Mouse (Mus musculus) megakaryocyte progenitor cell, adult 5-6 weeks (primary cell): ENCODE measurements at regions not wholly inside any gene's neighbourhood (a gene's known extent, or its start where the extent isn't known, plus 50 kb on each side); places are given as distances from the start of the nearest gene placed in this dataset.

ENCODE experiments used
- ATAC-seq: replicated peaks from 2 replicates; pipeline ENCODE4 v1.8.0; 2016; ENCODE audit warnings: mild to moderate bottlenecking, moderate TSS enrichment, inconsistent platforms; ENCODE audit not compliant: poor library complexity

DNA sequence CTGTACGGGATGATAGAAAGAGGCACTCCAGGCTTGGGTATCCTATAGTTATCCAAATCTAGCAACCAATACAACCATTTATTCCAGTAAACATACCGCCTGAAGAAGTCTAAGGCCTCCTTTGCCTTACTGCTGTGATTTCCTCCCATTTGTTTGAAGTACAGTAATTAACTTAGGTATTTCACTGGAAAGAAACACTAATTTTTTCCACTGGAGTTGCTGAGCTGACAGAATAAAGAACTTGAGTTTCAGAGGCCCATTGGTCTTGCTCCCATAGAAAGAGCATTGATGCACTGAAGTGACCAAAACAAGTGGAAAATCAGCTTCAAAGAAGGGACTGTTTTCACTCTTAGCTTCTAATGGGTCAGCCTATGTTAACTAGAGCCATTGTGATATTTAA, 1100.8 kb upstream of the Gm7489 start:
- ATAC-seq: no peak

DNA sequence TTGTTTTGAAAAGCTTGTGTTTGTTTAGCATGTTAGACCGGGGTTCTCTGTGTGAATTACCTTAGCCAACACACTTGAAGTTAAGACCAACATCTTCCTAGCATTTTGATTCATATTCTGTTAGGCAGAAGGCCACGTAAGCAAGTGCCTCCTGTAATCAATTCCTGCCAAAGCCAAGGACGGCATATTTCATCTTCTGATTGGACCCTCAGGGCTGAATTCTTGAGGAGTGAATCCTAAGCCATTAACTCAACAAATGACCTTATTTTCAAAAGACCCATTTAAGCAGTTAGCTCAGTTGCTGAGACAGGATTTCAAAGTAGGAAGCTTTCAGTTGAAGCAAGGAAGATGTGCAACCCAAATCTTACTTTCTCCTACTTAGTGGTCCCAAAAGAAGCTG, 1099.5 kb upstream of the Gm7489 start:
- no peak for ATAC-seq

DNA sequence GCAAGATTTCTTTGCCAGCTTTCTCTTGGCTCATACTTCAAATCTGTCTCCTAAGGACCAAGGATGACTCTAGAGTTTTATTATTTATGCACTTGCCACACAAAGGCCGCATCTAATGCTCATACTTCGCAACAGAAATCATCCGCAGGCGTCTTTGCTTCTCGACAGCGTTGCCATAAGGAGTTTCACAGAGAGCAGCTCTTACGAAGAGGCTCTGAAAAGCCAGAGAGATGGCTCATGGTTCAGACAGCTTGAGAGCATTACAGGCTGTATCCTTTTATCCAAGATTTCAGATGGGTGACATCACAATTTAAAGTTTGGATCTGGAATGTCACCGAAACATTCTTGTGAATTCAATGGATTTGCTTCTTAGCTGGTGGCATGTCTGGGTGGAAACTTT, 1098.7 kb upstream of the Gm7489 start:
- ATAC-seq: no peak

DNA sequence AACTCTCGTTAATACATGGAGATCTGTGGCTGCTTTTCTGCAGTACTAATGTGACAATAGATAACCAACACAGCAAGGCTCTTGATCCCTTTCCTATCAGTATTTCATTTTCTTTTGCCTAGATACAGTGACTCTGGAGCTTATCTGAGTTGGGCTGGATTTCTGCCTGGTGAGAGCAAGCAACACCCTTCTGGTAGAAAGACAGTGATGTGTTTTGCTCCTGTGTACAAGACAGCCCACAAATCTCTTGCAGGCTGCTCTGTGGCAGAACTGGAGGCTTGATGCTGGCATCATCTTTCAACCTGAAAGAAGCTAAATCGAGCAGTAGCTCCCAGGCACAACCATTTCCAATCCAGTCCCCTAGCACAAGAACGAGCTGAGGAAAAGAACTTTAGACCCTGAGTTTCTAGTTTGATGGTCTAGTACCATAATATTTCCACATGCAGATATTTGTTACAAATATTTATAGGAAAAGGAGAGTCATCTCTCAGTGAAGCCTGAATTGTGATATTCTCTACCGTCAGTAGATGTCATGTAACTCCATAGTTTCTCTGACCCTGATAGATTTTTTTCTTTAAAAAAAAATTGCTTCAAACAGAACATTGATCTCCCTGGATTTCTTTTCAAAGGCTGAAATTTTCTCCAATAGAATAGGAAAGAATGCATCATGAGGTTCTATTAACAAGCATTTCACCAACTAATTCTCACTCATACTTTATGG, 1079.1 kb upstream of the Gm7489 start:
- ATAC-seq: no peak

DNA sequence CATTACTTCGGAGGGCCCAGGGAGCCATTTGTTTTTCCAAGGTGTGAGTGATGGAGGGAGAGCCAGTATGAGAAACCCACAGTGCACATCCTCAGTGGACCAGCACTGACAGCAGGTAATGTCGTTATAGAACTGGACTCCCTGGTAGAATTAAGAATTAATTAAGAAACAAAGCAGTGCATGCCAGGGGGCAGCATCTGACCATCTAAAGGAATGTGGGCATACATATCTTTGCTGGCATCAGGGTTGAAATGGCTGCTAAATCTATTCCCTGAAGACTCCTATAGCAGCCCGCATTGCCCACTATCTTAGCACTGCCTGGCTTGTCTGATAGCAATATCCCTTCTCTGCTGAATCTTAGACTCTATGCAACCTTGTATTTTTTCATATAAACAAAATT, 1076.1 kb upstream of the Gm7489 start:
- no peak for ATAC-seq

DNA sequence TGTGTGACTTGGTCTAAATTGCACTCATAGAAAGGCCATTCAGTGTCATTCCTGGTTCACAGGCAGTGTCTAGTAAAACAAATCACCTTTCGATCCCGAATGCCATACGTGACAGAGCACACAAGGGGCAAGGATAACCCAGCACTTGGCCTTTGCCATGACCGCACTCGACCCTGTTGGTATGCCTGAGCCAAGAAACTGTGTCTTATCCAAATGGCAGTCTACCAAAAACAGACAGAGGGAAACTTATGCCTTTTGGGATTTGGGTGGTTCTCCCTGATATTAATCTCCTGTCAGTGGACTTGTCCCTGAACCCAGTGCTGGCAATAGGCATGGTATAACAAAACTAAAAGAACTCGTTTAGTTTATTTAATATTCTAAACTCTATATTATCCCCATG, 1063.9 kb upstream of the Gm7489 start:
- ATAC-seq: no peak

DNA sequence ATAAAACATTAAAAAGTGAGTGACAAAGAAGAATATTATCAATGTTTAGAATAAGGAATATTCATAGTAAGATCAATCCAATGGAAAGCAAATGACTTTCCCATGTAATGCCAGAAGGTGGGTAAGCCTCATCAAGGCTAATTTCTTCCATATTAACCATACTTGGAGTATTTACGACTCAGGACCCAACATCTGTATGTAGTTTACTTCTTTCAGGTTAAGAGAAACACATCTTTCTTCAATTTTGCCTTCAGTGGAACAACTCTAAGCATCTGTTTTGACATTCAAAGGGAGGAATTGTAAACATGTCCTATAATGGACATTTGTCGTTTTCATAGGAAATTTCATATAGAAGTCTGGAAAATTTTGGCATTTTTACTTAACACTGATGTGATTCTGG, 1047.8 kb upstream of the Gm7489 start:
- no peak for ATAC-seq

DNA sequence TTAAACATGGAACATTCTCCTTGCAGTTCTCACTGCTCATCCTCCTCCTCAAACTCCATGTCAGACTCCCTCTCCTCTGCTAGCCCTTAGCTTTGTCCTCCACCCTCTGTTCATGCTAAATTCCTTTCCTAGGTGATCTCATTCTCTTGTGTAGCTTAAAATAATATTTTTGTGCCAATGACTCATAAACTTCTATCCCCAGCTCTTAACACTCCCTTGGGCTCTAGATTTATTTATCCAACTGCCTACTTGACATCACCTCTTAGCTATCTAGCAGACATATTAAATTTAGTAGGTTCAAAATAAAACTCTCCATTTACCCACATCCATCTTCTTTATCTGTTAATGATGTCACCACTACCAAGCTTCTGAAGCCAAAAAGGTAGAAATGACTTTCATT, 1036.6 kb upstream of the Gm7489 start:
- ATAC-seq: no peak

DNA sequence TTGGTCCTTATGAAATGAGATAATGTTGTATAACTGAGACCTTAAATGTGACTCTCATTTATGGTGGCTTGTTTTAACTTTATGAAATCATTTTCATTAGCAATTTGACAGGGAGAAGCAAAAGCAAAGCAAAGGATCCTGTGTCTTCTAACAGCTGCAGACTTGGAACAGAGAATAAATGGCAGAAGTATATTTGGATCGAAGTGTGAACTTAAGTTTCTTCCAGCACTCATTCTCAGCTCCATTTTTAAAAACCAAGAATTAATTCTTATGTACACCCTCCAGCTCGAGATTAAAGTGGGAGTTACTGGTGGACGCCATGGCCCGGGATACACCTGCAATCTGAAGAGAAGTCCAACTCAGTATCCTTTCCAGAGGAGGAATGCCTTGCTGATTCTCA, 1026.0 kb upstream of the Gm7489 start:
- no peak for ATAC-seq

DNA sequence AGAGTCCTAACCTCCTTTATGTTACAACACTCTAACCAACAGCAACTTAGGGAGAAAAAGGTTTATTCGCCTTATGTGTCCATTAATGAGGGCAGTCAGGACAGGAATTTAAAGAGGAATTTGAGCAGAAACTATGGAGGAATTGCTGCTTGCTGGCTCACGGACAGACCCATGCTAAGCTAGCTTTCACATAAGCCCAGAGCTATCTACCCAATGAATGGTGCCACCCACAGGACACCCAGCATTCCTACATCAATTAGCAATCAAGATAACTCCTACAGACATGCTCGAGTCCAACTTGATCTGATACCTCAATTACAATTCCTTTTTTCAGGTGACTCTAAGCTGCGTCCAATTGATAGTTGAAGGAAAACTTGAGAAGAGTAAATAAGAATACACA, 1021.2 kb upstream of the Gm7489 start:
- no peak for ATAC-seq

DNA sequence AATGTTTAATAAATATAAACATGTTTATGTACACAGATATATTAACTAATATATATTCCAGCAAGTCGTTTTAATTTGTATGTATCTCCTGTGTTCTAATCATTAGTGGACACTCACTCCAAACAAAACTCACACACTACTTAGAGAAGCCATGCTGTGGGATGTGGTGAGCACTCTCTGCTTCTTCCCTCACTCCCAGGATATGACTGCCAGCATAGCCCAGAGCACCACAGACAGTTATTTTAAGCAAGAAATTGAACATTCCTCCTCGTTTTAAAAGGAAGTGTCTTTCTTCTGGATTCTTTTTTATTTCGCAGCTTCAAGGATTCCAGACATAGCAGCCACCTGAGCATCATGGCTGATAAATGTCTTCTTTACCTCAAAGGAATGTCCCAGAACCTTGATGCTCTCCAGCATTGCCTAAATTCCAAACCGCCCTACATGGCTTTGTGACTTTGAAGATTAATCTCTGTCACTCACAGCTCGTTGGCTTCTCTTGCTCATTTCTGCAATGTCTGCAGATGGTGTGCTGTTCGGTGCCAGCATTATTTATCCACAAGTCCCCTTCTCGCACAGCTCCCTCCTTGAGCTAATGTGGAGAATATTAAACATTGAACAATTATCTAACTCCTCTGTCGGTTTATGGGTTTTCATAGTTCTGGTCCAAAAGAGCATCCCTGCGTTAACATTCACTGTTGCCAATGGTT, 992.3 kb upstream of the Gm7489 start:
- no peak for ATAC-seq

DNA sequence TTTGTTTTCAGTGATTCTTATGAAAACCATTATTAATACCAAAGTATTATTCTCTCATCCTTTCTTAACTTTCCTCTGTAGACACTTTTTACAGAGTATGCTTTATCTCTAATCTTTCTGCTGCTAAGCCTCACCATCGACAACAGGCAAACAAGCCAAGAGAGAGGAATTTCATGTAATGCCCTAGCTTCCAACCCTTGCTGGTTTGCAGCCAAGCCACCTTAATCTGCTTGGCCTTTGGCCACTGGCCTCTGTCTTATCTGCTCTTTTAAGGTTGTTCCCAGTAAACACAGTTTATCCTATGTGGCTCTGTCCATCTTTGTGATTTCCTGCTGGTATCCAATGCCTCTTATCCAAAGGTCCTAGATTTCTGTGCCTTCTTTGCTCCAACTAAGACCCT, 986.6 kb upstream of the Gm7489 start:
- ATAC-seq: no peak

DNA sequence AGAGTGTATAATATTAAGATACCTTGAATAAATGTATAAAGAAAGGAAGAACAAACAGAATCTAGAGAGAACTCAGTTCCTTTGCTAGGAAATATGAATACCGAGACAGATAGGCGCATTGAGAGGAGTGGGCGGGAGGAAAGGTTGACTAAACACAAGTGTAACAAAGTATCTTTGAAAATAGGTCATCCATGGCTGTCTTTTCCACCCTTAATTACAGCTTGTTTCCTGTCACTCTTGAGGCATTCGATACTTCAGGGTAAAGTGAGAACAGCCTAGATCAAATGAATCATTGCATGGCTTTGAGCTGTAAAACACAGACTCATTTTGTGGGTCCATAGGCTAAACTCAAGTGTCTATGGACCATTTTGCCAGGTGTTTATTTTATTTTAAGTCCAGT, 985.3 kb upstream of the Gm7489 start:
- no peak for ATAC-seq

DNA sequence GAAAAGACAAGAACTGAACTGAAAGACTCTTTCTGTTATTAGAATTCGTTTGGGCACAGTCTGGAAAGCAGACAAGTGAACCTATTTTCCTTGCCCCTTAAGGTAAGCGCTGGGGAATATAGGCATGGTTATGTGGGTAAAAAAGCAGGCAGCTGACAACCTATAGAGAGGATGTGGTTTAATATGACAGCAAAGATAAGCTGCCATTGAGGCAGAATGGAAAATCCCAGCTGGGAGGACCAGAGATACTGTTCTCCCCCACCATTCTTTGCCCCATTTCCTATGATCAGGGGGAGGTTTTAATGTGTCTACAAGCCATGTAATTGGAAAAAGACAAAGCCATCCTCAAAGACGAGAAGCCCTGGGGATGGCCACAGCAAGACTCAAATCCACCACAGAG, 984.9 kb upstream of the Gm7489 start:
- no peak for ATAC-seq

DNA sequence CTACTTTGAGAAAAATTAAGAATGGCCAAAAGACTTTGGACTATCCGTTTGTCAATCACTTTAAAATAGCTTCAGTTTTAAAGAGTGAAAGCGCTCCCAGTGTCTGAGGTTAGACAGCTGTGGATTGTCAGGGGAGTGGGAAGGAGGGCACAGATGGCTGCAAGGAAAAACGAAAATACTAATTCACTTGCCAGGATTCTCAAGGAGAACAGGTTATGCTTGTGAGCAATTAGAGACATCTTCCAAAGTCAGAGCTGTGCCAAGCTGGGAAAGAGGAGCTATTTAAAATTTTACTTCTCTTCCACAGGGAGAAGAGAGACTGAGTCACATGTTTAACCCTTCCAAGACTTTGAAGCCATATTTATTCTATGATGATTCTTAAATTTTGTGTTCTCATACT, 979.5 kb upstream of the Gm7489 start:
- ATAC-seq: no peak

DNA sequence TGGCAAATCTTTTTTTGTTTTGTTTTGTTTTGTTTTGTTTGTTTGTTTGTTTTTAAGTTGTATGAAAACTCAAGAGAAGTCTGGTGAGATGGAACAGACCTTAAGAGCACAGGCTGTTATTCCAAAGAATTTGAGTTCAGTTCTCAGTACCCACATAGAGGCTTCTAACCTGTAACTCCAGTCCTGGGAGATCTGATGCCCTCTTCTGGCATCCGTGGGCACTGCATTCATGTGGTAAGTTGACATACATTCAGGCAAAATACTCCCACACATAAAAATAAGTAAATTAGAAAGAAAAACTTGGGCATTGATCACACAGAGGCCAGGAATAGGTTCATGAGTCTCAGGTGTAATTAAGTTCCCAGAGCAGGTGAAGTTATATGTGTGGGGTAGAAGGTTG, 977.5 kb upstream of the Gm7489 start:
- no peak for ATAC-seq

DNA sequence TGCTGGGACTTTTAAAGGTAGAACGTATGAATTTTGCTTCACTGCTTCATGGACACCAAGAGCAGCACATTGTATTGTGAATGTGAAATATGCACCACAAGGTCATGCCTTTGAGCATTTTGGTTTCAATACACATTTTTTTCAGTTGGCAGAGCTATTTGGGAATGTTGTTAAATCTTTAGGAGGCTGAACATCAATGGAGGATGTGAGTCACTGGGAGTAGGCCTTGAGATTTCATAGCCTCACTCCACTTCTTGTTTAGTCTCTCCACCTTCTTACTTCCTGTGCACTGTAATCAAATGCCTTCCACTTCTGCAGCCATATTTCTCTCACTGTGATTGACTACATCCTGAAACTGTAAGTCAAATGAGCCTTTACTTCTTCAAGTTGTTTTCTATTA, 962.4 kb upstream of the Gm7489 start:
- ATAC-seq: no peak

DNA sequence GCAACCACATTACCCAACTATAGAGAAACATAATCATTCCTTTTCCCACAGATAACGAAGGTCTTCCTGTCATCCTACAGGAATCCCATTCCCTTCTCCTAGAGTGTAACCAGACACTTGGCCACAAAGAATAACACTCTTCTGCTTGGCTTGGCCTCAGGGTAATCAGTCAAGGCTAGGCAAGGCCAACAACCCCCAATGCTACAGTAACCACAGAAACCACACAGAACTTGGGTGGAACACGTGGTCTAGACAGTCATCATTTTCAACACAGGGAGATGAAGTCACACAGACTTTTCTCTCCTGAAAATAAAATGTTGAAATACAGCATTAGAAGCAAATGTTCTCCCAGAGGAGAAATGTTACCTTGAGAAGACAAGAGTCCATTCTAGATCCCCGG, 956.3 kb upstream of the Gm7489 start:
- ATAC-seq: peak; percentile 86

DNA sequence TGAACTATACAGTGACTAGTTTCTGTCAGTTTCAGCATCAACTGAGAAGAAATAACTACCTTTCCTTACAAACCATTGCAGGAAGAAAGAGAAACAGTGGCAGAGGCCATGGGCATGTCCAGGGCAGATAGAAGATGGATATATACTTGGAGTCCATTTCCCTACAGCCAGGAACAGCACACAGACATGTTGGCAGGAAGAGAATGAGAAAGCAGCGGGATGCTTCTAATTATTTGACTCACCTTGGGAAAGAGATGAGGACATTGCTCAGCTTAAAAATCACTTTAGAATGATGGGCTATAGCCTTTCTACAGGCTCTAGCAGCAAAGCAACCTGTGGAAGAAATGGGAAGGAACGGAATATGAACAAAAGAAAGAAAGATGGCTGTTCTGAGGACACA, 947.6 kb upstream of the Gm7489 start:
- ATAC-seq: no peak

DNA sequence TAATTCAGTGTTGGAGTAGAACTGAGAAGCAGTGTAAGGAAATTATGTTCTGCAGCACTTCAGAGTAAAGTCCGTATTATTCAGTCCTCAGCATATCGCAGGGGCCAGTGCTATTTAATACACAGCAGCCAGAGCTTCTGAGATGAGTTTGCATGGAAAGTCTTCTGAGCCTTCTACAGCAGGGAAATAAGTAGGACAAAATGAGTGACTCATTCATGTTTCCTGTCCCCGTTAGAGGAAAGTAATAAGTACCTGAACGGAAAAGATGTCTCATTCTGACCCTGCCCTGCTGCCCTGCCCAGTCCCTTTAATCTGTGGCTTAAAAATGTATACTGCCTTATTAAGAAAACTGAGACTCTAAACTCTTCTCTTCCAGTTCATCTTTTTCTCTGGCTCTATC, 940.1 kb upstream of the Gm7489 start:
- ATAC-seq: no peak

DNA sequence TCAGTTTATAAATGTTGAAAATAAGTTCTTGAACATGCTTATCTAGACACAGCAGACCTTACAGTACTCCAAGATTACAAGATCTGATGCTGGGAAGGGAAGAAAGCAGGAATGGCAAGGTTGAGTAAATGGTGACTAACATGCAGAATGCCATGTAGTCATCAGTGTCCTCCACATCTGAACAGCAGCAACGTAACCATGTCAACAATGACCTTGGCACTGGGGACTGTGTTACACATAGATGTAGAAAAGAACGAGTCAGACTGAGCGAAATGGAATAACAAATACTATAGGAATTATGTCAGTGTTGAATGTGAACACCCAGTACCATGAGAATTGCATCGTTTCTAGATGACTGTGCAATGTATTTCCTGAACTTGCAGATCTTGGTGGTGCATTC, 936.5 kb upstream of the Gm7489 start:
- no peak for ATAC-seq

DNA sequence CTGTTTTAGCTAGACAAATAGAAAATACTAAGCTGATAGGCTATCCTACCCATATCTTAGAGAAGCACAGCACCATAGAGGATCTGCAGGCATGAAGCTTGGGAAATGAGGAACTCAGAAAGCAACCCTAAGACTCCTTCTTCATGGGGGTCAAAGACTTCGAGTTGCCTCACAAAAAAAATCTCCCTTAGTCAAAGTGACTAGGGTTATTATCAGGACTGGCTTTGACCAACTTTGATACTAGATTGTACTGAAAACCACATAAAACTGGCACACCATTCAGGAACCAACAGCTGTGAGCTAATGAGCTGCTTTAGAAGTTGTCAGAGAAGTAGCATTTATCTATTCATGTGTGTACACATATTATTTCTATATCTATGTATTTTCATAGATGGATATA, 931.2 kb upstream of the Gm7489 start:
- no peak for ATAC-seq
